Mouse (Mus musculus): ENCODE measurements around the gene Prcp. TPM values are rescaled to one million over a fixed set of nuclear protein-coding genes. Genes with fewer than 3 reads are reported as not detected.

Gene Prcp
- 9.0 and 504 TPM in 2 replicates for polyA plus RNA-seq (2012; ENCODE audit: low replicate concordance)

DNA sequence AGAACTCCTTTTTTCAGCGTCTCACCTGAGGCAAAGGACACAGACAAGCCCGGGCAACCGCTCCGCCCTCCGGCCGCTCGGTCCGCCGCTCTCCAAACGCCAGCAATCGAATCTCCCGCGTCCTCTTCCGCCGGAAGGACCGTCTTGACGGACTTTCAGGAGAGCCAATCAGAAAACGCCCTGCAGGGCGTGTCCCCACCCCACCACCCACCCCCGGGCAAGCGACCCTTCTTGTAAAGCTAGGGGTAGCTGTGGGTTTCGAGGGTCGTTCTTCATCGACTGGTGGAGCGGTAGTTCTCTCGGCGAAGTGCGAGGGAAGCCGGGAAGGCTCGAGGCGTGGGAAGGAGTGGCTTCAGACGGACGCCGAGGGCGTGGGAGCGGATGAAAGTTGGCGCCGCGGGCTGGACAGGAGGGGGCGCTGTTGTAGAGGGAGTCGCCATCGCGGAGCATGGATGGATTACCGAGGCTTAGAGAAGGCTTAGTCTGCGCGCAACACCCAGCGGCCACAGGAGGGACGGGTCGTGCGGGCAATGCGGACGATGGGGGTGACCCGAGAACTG lies at the start of gene Prcp, which contains the start of gene Ddias:
TSS of gene Prcp (plus strand) at position 355 of the 560 bp plus-strand sequence.
TSS of gene Ddias (minus strand) at position 132 of the 560 bp plus-strand sequence.

Other genes with a start within 250 kb of the Prcp start
- 0.26 TPM in 2 replicates for gene Ankrd42, start 237.3 kb upstream of the Prcp start, polyA plus RNA-seq (2012; ENCODE audit: low replicate concordance)
- 54.5 and 72.7 TPM in 2 replicates for gene Pcf11, start 204.5 kb upstream of the Prcp start, polyA plus RNA-seq (2012; ENCODE audit: low replicate concordance)
- 0.23 and 0.48 TPM in 2 replicates for gene Rab30, start 132.9 kb upstream of the Prcp start, polyA plus RNA-seq (2012; ENCODE audit: low replicate concordance)
- 5.6 and 17.5 TPM in 2 replicates for gene Ddias, start 223 bp upstream of the Prcp start, polyA plus RNA-seq (2012; ENCODE audit: low replicate concordance)
- gene Fam181b, start 205.4 kb downstream of the Prcp start, polyA plus RNA-seq (2012; ENCODE audit: low replicate concordance): 2.4 TPM in 2 replicates

All from leukemia stem cell, adult 10-12 weeks (primary cell).